Mouse (Mus musculus) intestine, postnatal 0 days (tissue): ENCODE data around the gene Gm7697. TPM values are rescaled to one million over a fixed set of nuclear protein-coding genes. Genes with fewer than 3 reads are reported as not detected.
"Not testable (repeated sequence)": the region's sequence is repeated elsewhere in the genome, so short reads cannot be mapped to it uniquely, and the experiment has no call there.

Source experiments
- ATAC-seq: fragments of 200-750 bp; cut with Nextera tagmentation; 2 replicates; pipeline ENCODE4 v1.8.0; 2017; ENCODE audit warnings: mild to moderate bottlenecking, moderate TSS enrichment, moderate library complexity
- H3K27ac ChIP-seq: fragments of 300-500 bp; sonication (generic); 2 replicates; pipeline ENCODE4 v1.5.1; 2014; ENCODE audit warnings: mild to moderate bottlenecking, low read depth, low read length, moderate library complexity
- H3K27me3 ChIP-seq: fragments of 300-500 bp; sonication (generic); replicated peaks from 2 replicates; pipeline ENCODE4 v1.6.1; 2014; ENCODE audit warnings: low read length, mixed read lengths; ENCODE audit not compliant: control insufficient read depth, insufficient read depth
- H3K36me3 ChIP-seq: fragments of 300-500 bp; sonication (generic); 2 replicates; pipeline ENCODE4 v1.6.1; 2014; ENCODE audit warnings: mild to moderate bottlenecking, moderate library complexity; ENCODE audit not compliant: control insufficient read depth, insufficient read depth
- H3K4me1 ChIP-seq: fragments of 300-500 bp; sonication (generic); replicated peaks from 2 replicates; pipeline ENCODE4 v1.6.1; 2014; ENCODE audit warnings: antibody characterized with exemption, low read length, mixed read lengths; ENCODE audit not compliant: control insufficient read depth, insufficient read depth
- H3K4me2 ChIP-seq: fragments of 300-500 bp; sonication (generic); replicated peaks from 2 replicates; pipeline ENCODE4 v1.6.1; 2014; ENCODE audit warnings: low read depth, mild to moderate bottlenecking, moderate library complexity
- H3K4me3 ChIP-seq: fragments of 300-500 bp; sonication (generic); 2 replicates; pipeline ENCODE4 v1.5.1; 2014; ENCODE audit warnings: low read depth, low read length
- H3K9ac ChIP-seq: fragments of 300-500 bp; sonication (generic); 2 replicates; pipeline ENCODE4 v1.6.1; 2014; ENCODE audit warnings: mild to moderate bottlenecking, low read depth, low read length
- H3K9me3 ChIP-seq: fragments of 300-500 bp; sonication (generic); 2 replicates; pipeline ENCODE4 v1.6.1; 2016; ENCODE audit warnings: mixed run types; ENCODE audit not compliant: control insufficient read depth
- WGBS: fragments of 180-500 bp; shearing (Covaris S2); extraction: QIAGEN DNeasy Blood & Tissue Kit; methylation state at CpG from one replicate; pipeline ENCODE4 v1.1.7; 2014; 5-methylcytosine and 5-hydroxymethylcytosine counted together
- polyA plus RNA-seq: library from polyadenylated mRNA; unstranded; fragments of >200 nt; fragmentation: Nextera tagmentation; extraction: Ambion mirVana; gene quantifications from 2 replicates; pipeline ENCODE4 v1.2.1, GENCODE M21; 2015

Gene Gm7697
- polyA plus RNA-seq, 1 experiment from 2014 or later: not detected

GRCm38 (mm10) chr8:69474946-69475345 lies 47.8 kb downstream of the Gm7697 start:
- not testable (repeated sequence) for H3K36me3 ChIP-seq, H3K9me3 ChIP-seq, H3K4me2 ChIP-seq, H3K27me3 ChIP-seq, H3K4me1 ChIP-seq, ATAC-seq, H3K9ac ChIP-seq, H3K27ac ChIP-seq, H3K4me3 ChIP-seq
- 91% methylated on average over 2 of the region's 3 CpGs for WGBS

GRCm38 (mm10) chr8:69453465-69453864 lies 69.3 kb downstream of the Gm7697 start, which contains the start of gene Gm9495:
TSS of gene Gm9495 (minus strand) at chr8:69453565.
- ATAC-seq, H3K27me3 ChIP-seq, H3K4me2 ChIP-seq, H3K9me3 ChIP-seq, H3K4me1 ChIP-seq, H3K4me3 ChIP-seq, H3K36me3 ChIP-seq, H3K27ac ChIP-seq, H3K9ac ChIP-seq: not testable (repeated sequence)
- WGBS: 85% methylated on average over 1 of the region's 3 CpGs

Other genes with a start within 250 kb of the Gm7697 start
- not detected in 2 replicates for gene Gm9495, start 69.4 kb downstream of the Gm7697 start, polyA plus RNA-seq
- 8.4 and 10.0 TPM in 2 replicates for gene Zfp868, start 102.6 kb upstream of the Gm7697 start, polyA plus RNA-seq
- gene Zfp964, start 131.5 kb upstream of the Gm7697 start, polyA plus RNA-seq: 0.69 and 0.78 TPM in 2 replicates
- gene Zfp869, start 187.7 kb upstream of the Gm7697 start, polyA plus RNA-seq: 9.9 and 10.8 TPM in 2 replicates
- gene Zfp963, start 227.0 kb upstream of the Gm7697 start, polyA plus RNA-seq: 4.6 and 5.0 TPM in 2 replicates